Mouse (Mus musculus): ENCODE measurements around the gene Cdc42bpg. TPM values are rescaled to one million over a fixed set of nuclear protein-coding genes. Genes with fewer than 3 reads are reported as not detected.

Cdc42bpg gene
- total RNA-seq (2023) = 10 to 100 TPM in 1 of 2 experiments, 1 to 10 TPM in 1; 7.5 to 11.7 TPM

GRCm38 (mm10) chr19:6306137-6306551 lies at the start of gene Cdc42bpg:
Gene Cdc42bpg, plus strand, starts transcription at chr19:6306456.

GRCm38 (mm10) chr19:6276426-6277421 lies 29.5 kb upstream of the Cdc42bpg start, which contains the start of gene Ehd1:
Gene Ehd1, plus strand, starts transcription at chr19:6276725.

GRCm38 (mm10) chr19:6334673-6335457 lies 28.6 kb downstream of the Cdc42bpg start, which contains the start of gene Men1:
Gene Men1, plus strand, starts transcription at chr19:6334979.

GRCm38 (mm10) chr19:6340524-6341452 lies 34.5 kb downstream of the Cdc42bpg start, which contains the start of gene Map4k2:
Gene Map4k2, plus strand, starts transcription at chr19:6341135.

GRCm38 (mm10) chr19:6363411-6364240 lies 57.4 kb downstream of the Cdc42bpg start, which contains the start of gene Sf1:
Gene Sf1, plus strand, starts transcription at chr19:6363690.

Other genes starting within 250 kb of the Cdc42bpg start
- gene Mrpl49, start 248.7 kb upstream of the Cdc42bpg start, total RNA-seq (2023) = 10 to 100 TPM; 15.5 to 17.7 TPM
- 1,000 to 10,000 TPM; 1,500 to 1,520 TPM for gene Fau, start 248.6 kb upstream of the Cdc42bpg start, total RNA-seq (2023)
- gene Znhit2, start 245.3 kb upstream of the Cdc42bpg start, total RNA-seq (2023) = 10 to 100 TPM; 11.3 to 13.7 TPM
- gene Tm7sf2, start 238.1 kb upstream of the Cdc42bpg start, total RNA-seq (2023) = 10 to 100 TPM in 1 of 2 experiments, 1 to 10 TPM in 1; 9.7 to 10.8 TPM
- gene Vps51, start 229.2 kb upstream of the Cdc42bpg start, total RNA-seq (2023) = 10 to 100 TPM; 71.2 to 76.9 TPM
- not detected for gene Tmem262, start 226.4 kb upstream of the Cdc42bpg start, total RNA-seq (2023)
- gene Gm28374, start 224.2 kb upstream of the Cdc42bpg start, total RNA-seq (2023) = not detected
- gene Zfpl1, start 221.5 kb upstream of the Cdc42bpg start, total RNA-seq (2023) = 10 to 100 TPM; 23.8 to 26.0 TPM
- gene Cdca5, start 221.5 kb upstream of the Cdc42bpg start, total RNA-seq (2023) = 10 to 100 TPM; 31.2 to 31.6 TPM
- 1 to 10 TPM; 1.2 to 2.0 TPM for gene AC131692.1, start 212.0 kb upstream of the Cdc42bpg start, total RNA-seq (2023)
- gene Naaladl1, start 200.7 kb upstream of the Cdc42bpg start, total RNA-seq (2023) = 1 to 10 TPM in 1 of 2 experiments, under 1 TPM in 1; 0.46 to 1.7 TPM
- gene Sac3d1, start 187.8 kb upstream of the Cdc42bpg start, total RNA-seq (2023) = 1 to 10 TPM; 6.6 to 7.2 TPM
- 10 to 100 TPM; 11.3 to 14.2 TPM for gene Snx15, start 178.2 kb upstream of the Cdc42bpg start, total RNA-seq (2023)
- 1 to 10 TPM in 1 of 2 experiments, under 1 TPM in 1; 0.94 to 1.3 TPM for gene Batf2, start 165.5 kb upstream of the Cdc42bpg start, total RNA-seq (2023)
- gene Arl2, start 164.9 kb upstream of the Cdc42bpg start, total RNA-seq (2023) = 10 to 100 TPM; 12.9 to 17.1 TPM
- not detected for gene Majin, start 122.1 kb upstream of the Cdc42bpg start, total RNA-seq (2023)
- not detected for gene Gpha2, start 80.1 kb upstream of the Cdc42bpg start, total RNA-seq (2023)
- gene Ppp2r5b, start 70.6 kb upstream of the Cdc42bpg start, total RNA-seq (2023) = 10 to 100 TPM; 18.7 to 20.3 TPM
- 100 to 1,000 TPM in 1 of 2 experiments, 10 to 100 TPM in 1; 88.4 to 104 TPM for gene Atg2a, start 64.8 kb upstream of the Cdc42bpg start, total RNA-seq (2023)
- 100 to 1,000 TPM; 198 to 207 TPM for gene Ehd1, start 29.7 kb upstream of the Cdc42bpg start, total RNA-seq (2023)
- gene Men1, start 28.5 kb downstream of the Cdc42bpg start, total RNA-seq (2023) = 10 to 100 TPM; 21.9 to 22.6 TPM
- gene Map4k2, start 34.7 kb downstream of the Cdc42bpg start, total RNA-seq (2023) = 100 to 1,000 TPM; 397 to 423 TPM
- 100 to 1,000 TPM; 454 to 459 TPM for gene Sf1, start 57.2 kb downstream of the Cdc42bpg start, total RNA-seq (2023)
- 1 to 10 TPM; 3.1 to 4.6 TPM for gene Pygm, start 77.9 kb downstream of the Cdc42bpg start, total RNA-seq (2023)
- gene Rasgrp2, start 92.9 kb downstream of the Cdc42bpg start, total RNA-seq (2023) = 100 to 1,000 TPM; 407 to 413 TPM
- under 1 TPM in 1 of 2 experiments, not detected in 1; 0.40 TPM for gene Nrxn2, start 112.3 kb downstream of the Cdc42bpg start, total RNA-seq (2023)
- gene Slc22a12, start 236.6 kb downstream of the Cdc42bpg start, total RNA-seq (2023) = not detected

Measured in neutrophil, adult 83 days (primary cell).